Mouse (Mus musculus) hindbrain, postnatal 0 days (tissue): ENCODE data around the gene Sorbs2. TPM values are rescaled to one million over a fixed set of nuclear protein-coding genes. Genes with fewer than 3 reads are reported as not detected.

Experiments used
- ATAC-seq: fragments of 200-750 bp; cut with Nextera tagmentation; 2 replicates; pipeline ENCODE4 v1.8.0; 2017; ENCODE audit warnings: mild to moderate bottlenecking, moderate TSS enrichment, moderate library complexity
- DNase-seq: peaks from one replicate; pipeline ENCODE4 v3.0.0-alpha.2; 2015; ENCODE audit warnings: low spot score
- H3K27ac ChIP-seq: fragments of 300-500 bp; sonication (generic); 2 replicates; pipeline ENCODE4 v1.5.1; 2014; ENCODE audit warnings: mild to moderate bottlenecking
- H3K27me3 ChIP-seq: fragments of 300-500 bp; sonication (generic); 2 replicates; pipeline ENCODE4 v1.6.1; 2014; ENCODE audit warnings: low read length, mixed read lengths; ENCODE audit not compliant: insufficient read depth
- H3K36me3 ChIP-seq: fragments of 300-500 bp; sonication (generic); 2 replicates; pipeline ENCODE4 v1.6.1; 2014; ENCODE audit warnings: low read length, mixed read lengths; ENCODE audit not compliant: insufficient read depth
- H3K4me1 ChIP-seq: fragments of 300-500 bp; sonication (generic); 2 replicates; pipeline ENCODE4 v1.6.1; 2014; ENCODE audit warnings: antibody characterized with exemption, low read length, mixed read lengths; ENCODE audit not compliant: insufficient read depth
- H3K4me2 ChIP-seq: fragments of 300-500 bp; sonication (generic); 2 replicates; pipeline ENCODE4 v1.6.1; 2014; ENCODE audit warnings: low read depth, mild to moderate bottlenecking, low read length, moderate library complexity, mixed read lengths
- H3K4me3 ChIP-seq: fragments of 300-500 bp; sonication (generic); 2 replicates; pipeline ENCODE4 v1.5.1; 2014; ENCODE audit warnings: low read length
- H3K9ac ChIP-seq: fragments of 300-500 bp; sonication (generic); replicated peaks from 2 replicates; pipeline ENCODE4 v1.6.1; 2014; ENCODE audit warnings: mild to moderate bottlenecking, low read length, moderate library complexity, mixed read lengths
- H3K9me3 ChIP-seq: fragments of 300-500 bp; sonication (generic); 2 replicates; pipeline ENCODE4 v1.6.1; 2016; ENCODE audit warnings: low read length, mixed read lengths
- CTCF ChIP-seq: IDR thresholded peaks from 2 replicates; pipeline ENCODE4 v1.5.1; 2016; ENCODE audit warnings: antibody characterized with exemption, control low read depth, low read depth
- WGBS: fragments of 180-500 bp; shearing (Covaris S2); extraction: QIAGEN DNeasy Blood & Tissue Kit; methylation state at CpG from one replicate; pipeline ENCODE4 v1.1.7; 2014; 5-methylcytosine and 5-hydroxymethylcytosine counted together
- polyA plus RNA-seq: library from polyadenylated mRNA; unstranded; fragments of >200 nt; fragmentation: Nextera tagmentation; extraction: Ambion mirVana; gene quantifications from 2 replicates; pipeline ENCODE4 v1.2.1, GENCODE M21; 2015
- total RNA-seq: library from RNA; depleted of rRNA; stranded (reverse); fragments of >200 nt; gene quantifications from 2 replicates; pipeline ENCODE4 v1.2.3, GENCODE M21; 2014

Sorbs2 gene
- total and polyA plus RNA-seq, 2 experiments from 2014 or later = 37.8 to 65.6 TPM

DNA sequence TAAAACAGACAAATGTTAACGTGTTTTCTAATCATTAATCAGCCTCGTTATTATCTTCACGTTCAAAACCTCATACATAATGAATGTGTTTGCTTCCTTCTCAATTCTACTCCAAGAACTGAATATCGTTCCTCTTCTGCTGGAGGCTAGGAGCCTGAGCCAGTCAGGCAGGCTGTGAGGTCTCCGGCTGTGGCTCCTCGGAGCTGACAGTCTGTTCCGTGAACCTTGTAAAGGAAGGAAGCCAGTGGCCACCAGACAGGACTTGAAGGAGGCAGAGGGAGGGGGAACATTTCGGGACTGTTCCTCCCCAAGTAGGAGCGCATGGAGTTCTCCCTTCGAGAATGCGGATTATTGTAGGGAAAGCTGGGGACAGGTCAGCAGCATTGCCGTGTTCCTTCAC lies 153.0 kb downstream of the Sorbs2 start:
- Histone ChIP-seq H3K36me3 (0 out of 2 replicates have a peak, but pooled peaks cover 5% of the 10 kb centered on the region), H3K4me3 (no peak overlapping the region), H3K4me1 (0 out of 2 replicates have a peak, but pooled peaks cover 5% of the 10 kb centered on the region), H3K27me3 (no peaks in the 10 kb centered on the region), H3K4me2 (no peak overlapping the region), H3K9ac (no peak overlapping the region), H3K27ac (no peak overlapping the region), H3K9me3 (no peaks in the 10 kb centered on the region)
- 64% methylated on average over 12 of the region's 12 CpGs for WGBS
- no peak for DNase-seq
- ATAC-seq = no peak
- TF ChIP-seq CTCF = no peak

DNA sequence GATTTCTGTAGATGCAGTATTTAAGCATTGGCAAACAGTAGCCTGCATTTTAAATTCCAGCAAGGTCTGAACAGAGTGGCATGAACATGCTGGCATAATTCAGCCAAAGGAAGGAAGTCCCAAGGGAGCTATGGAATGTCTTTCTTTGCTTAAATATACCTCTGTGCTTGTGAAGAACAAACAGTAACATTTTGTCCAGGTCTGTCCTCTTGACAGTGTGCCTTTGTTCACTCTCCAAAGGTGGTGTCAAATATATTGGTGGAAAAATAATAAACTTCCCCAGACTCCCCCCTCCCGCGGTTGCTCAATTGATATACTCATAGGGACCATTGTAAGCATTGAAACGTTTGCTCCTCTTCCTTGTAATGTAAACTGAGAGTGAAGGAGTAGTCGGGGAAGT lies 154.0 kb downstream of the Sorbs2 start:
- H3K36me3 ChIP-seq = 0 out of 2 replicates have a peak, but pooled peaks cover 5% of the 10 kb centered on the region
- ATAC-seq (no peak), DNase-seq (no peak)
- H3K27me3 ChIP-seq = no peaks in the 10 kb centered on the region
- no peak overlapping the region for H3K9ac ChIP-seq
- no peak overlapping the region for H3K4me3 ChIP-seq
- H3K4me1 ChIP-seq = 0 out of 2 replicates have a peak, but pooled peaks cover 5% of the 10 kb centered on the region
- 66% methylated on average over 4 of the region's 4 CpGs for WGBS
- no peak for TF ChIP-seq CTCF
- no peaks in the 10 kb centered on the region for H3K9me3 ChIP-seq
- no peak overlapping the region for H3K4me2 ChIP-seq
- H3K27ac ChIP-seq = no peak overlapping the region

DNA sequence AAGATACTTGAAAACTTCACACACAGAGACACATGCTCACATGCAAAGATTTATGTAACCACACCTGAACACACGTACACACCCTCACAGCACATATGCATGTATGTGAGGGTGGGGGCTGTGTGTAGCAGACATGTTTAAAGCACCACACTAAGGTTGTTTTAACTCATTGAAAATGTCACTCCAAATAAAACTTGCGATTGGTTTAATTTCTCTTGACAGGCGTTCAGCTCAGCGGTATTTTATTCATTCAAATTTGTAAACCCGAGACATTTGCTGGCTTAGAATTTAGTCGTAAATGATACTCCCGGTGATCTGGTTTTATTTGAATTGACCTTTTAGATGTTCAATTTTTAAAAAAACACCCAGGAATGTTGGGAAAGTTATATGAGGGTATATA lies 158.6 kb downstream of the Sorbs2 start:
- TF ChIP-seq CTCF = no peak
- Histone ChIP-seq H3K36me3 (no peaks in the 10 kb centered on the region), H3K4me1 (no peaks in the 10 kb centered on the region), H3K4me2 (no peak overlapping the region), H3K9ac (no peak overlapping the region), H3K27ac (no peak overlapping the region), H3K9me3 (no peaks in the 10 kb centered on the region), H3K4me3 (no peak overlapping the region), H3K27me3 (no peaks in the 10 kb centered on the region)
- no peak for DNase-seq
- ATAC-seq = no peak
- 83% methylated on average over 7 of the region's 7 CpGs for WGBS

DNA sequence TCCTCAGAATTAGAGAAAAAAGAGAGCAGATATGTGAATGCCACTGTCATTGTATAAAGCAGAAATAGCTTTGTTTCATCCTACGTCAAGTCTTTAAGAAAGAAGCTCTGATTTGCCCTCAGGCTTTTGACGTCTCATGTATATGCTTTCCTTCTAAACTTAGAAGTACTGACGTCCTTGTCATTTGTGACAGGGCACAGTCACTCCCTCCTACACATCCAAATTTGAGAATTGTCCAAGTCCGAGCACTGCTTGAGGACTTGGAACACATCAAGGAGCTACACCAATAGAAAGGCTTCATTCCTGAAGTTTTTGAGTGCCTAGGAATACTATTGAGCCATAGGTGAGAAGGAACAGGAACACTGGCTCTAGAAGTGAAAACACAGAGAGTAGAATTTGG lies 165.6 kb downstream of the Sorbs2 start:
- Histone ChIP-seq H3K4me1 (no peaks in the 10 kb centered on the region), H3K9me3 (no peaks in the 10 kb centered on the region), H3K27ac (no peak overlapping the region), H3K9ac (no peak overlapping the region), H3K4me2 (no peak overlapping the region), H3K4me3 (no peak overlapping the region), H3K36me3 (no peaks in the 10 kb centered on the region), H3K27me3 (no peaks in the 10 kb centered on the region)
- DNase-seq (no peak), ATAC-seq (no peak)
- WGBS = 89% methylated on average over 4 of the region's 4 CpGs
- TF ChIP-seq CTCF = no peak

DNA sequence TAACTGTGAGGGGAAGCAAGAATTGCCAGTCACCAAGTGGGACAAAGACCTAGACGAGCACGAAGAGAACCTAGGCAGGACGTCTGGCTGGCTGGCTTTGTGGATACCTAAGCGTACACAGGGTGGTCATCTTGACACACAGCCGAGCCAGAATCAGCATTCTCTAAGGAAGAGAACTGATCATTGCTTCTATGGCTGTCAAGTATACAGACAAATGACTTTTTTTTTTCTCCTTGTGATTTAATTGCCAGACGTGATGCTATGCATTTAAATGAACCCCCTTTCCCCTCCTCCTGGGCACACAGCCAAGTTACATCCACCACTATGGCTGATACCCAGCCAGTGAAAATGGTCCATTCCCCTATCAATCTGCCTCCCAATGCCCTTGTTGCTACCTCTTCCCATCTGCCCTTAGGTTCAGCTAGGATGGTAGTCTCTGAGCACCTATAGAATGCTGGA lies 168.3 kb downstream of the Sorbs2 start:
- 17% methylated on average over 6 of the region's 6 CpGs for WGBS
- DNase-seq (peak; percentile 70), ATAC-seq (no peak)
- Histone ChIP-seq H3K4me2 (0 out of 2 replicates have a peak overlapping the region, but pooled peaks have one; percentile 7), H3K27me3 (no peaks in the 10 kb centered on the region), H3K27ac (no peak overlapping the region), H3K9ac (no peak overlapping the region), H3K4me3 (no peak overlapping the region), H3K36me3 (no peaks in the 10 kb centered on the region), H3K4me1 (no peaks in the 10 kb centered on the region), H3K9me3 (no peaks in the 10 kb centered on the region)
- no peak for TF ChIP-seq CTCF

DNA sequence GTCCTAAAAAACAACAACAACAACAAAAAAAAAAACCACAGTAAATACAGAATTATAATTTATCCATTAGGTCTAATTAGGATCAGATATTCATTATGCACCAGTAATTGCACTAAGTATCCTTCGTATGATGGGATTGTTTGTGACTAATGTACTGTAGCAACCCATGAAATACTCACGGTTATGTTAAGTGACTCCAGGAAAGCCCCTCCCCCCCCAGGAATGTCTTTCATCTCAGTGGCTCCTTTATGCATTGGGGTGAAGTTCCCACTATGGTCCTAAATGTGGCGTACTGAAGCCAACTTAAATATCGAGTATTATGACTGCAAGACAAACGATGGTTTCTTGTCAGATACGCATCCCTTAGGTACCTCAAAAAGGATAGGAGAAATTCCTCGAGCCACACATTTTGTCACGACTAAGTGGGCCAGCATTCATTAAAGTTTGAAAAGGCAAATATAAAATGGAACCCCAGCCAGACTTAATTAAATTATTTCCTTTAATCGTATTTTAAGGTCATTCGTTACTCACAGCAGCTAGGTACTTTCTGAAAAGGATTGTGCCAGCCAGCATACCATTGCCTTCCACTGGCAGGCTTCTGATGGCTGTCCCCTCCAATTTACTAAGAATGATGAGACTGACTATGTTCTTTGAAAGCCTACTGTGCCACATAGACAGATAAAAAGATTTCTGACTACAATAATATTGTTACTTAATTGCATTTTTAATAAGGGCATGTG lies 169.7 kb downstream of the Sorbs2 start:
- WGBS = 24% methylated on average over 10 of the region's 10 CpGs
- Histone ChIP-seq H3K4me3 (no peak overlapping the region), H3K27ac (no peak overlapping the region), H3K27me3 (no peaks in the 10 kb centered on the region), H3K4me1 (no peaks in the 10 kb centered on the region), H3K9ac (no peak overlapping the region), H3K9me3 (no peaks in the 10 kb centered on the region), H3K36me3 (no peaks in the 10 kb centered on the region), H3K4me2 (no peak overlapping the region)
- ATAC-seq (no peak), DNase-seq (no peak)
- TF ChIP-seq CTCF = no peak

DNA sequence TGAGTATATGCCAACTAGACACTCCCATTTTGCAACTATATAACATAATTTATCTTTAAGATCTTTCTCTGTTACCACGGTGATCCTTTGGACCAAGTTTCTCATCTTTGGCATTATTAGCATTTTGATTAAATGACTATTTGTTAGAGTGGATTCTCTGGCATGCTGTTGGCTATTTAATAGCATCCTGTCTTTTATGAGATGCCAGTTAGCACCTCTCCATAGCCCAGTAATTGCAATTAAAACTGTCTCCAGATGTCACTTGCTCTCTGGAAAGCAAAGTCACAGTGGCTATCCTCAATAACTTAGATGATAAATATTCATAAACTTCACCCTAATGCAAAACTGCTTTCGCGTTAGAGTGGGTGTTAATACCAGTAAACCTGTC lies 170.3 kb downstream of the Sorbs2 start:
- DNase-seq (no peak), ATAC-seq (no peak)
- no peaks in the 10 kb centered on the region for H3K9me3 ChIP-seq
- no peak for TF ChIP-seq CTCF
- no peak overlapping the region for H3K4me2 ChIP-seq
- no peaks in the 10 kb centered on the region for H3K4me1 ChIP-seq
- H3K27ac ChIP-seq = no peak overlapping the region
- no peak overlapping the region for H3K9ac ChIP-seq
- no peaks in the 10 kb centered on the region for H3K27me3 ChIP-seq
- 53% methylated on average over 3 of the region's 3 CpGs for WGBS
- no peak overlapping the region for H3K4me3 ChIP-seq
- no peaks in the 10 kb centered on the region for H3K36me3 ChIP-seq
